Mouse (Mus musculus) left cerebral cortex, adult 18-20 months (tissue): ENCODE measurements at regions not wholly inside any gene's neighbourhood (a gene's known extent, or its start where the extent isn't known, plus 50 kb on each side); places are given as distances from the start of the nearest gene placed in this dataset.

ENCODE experiments used
- DNase-seq, 2 experiments: peaks; one replicate each; pipeline ENCODE4 v3.0.0; 2021 to 2022; ENCODE audit warnings: low spot score in 2 of 2, mixed read lengths in 1 of 2

DNA sequence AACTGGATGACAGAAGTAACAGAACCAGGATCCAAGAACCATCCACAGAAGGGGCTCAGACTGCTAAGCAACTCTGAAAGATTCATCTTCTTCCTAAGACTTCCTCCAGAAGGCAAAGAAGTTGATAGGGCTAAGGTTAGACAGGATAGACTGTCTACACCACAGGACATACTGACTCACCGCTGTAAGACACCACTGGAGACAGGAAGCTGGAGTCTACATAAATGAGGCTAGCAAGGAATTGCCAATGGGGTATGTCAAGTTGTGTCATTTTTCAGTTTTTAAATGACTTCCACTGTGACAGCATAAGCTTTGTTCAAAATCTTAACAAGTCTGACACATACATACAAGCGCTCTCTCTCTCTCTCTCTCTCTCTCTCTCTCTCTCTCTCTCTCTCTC lies 645.4 kb upstream of the Gm10131 start:
- no peak for DNase-seq

DNA sequence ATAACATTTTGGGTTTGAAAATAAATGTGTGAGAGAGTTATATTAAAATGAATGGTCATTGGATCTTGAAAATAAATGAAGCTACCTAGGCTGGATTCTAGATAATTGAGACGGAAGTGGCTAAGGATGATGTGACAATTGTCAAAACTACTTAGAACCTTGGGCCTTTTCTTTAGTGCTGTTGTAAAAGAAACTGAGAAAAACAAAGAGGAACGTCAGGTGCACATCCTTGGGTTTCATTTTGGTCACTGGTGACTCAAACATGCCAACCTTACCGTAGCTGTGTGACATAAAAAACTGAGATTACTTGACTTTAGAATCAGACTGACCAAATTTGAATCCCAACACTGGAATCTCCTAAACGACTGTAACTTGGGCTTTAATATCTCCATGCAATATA lies 644.6 kb upstream of the Gm10131 start:
- no peak for DNase-seq

DNA sequence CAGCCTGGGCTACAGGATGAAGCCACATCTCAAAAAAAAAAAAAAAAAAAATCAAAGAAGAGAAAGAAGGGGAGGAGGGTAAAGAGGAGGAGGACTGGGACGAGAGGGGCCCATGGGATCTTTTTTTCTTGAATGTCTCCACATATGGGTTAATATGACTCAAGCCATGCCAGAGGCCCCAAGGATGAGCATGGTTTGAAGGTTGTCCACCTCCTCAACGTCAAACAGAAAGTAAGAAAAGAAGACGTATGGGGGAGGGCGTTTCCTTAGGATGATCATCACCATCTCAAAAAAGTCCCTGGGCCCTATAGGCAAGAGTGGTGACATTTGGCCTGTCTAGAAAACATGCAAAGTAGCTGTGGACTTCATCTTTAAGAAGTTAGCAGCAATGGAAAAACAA lies 643.9 kb upstream of the Gm10131 start:
- DNase-seq, result no peak

DNA sequence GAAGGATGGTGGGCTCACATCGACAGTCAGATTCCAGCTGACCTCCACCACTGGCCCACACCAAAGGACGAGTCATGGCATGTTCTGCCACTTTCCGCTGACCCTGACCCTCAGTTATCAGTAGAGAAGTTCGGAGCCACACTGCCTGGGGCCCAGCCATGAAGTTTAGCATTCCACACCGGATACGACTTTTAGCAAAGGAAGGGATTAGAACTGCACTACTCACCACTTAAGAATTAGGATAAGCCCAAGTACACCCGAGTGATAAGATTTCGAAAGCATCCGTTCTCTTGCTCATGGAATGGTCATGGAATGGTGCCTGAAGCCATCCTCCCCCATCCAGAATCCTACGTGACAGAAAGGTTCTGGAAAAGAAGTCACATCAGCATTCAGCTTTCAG lies 641.5 kb upstream of the Gm10131 start:
- DNase-seq, result no peak

DNA sequence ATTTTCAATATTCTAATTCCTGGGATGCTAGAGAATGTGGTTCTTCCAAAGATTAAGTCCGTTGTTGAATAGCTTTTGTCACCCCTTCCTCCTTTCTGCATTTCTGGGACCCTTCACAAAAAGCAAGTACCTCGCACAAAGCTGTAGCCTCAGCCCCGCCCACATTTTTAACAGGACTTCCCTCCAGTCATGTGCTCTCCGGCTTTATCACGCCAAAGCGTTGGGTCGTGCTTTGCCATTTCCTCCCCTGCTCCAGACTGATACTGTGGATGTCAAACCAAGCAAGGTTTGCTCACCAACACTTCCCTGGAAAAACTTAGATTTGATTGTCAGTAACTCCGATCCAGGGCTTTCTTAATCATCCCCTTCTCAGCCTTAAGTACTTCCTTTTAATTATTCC lies 637.0 kb upstream of the Gm10131 start:
- no peak for DNase-seq

DNA sequence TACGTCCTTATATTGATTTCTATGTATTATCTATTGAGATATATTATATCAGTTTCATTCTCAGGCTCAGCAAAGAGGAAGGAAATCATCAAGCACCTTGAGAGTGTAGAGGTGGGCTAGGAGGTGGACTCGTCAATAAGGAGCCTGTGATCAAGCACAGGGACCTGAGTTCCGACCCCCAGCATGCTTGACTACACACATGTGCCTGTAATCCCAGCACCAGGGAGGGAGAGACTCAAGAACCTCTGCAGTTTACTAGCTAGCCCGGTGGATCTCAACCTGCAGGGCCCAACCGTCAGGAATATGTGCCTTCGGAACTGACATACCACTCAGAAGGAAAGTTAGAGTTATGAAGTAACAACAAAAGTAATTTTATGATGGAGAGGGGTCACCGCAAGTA lies 634.2 kb upstream of the Gm10131 start:
- no peak for DNase-seq

DNA sequence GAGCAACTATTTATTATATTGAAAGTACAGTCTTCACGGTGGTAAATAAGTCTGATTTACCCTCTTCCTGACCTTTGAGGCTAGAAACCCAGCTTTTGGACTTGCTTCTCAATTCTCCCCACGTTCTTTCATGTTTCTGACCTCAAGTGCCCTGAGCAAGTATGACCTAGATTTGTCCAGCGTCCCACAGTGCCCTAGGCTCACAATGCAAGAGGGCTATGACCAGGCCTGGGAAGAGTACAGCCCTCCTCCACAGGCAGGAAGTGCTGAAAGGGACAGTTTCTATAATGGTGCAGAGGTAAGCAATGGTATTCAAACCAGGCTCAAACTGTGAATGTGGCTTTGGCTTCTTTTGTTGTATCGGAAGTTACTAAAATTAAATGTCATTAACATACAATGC lies 633.1 kb upstream of the Gm10131 start:
- DNase-seq, result no peak

DNA sequence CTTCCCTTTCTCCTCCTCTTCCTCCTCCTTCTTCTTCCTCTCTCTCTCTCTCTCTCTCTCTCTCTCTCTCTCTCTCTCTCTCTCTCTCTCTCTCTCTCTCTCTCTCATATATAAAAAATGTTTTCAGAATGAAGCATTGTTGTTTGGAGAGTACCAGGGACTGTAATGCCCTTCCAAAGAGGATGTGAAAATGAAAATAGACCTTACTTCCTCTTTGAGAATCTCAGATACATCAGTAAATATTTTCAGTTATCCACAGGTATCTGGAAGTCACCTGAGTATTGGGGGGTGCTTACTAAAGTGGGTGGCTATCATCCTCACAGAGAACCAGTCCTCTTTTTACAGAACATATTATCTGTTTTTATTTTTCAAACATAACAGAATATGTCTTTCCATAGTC lies 632.6 kb upstream of the Gm10131 start:
- DNase-seq, result no peak

DNA sequence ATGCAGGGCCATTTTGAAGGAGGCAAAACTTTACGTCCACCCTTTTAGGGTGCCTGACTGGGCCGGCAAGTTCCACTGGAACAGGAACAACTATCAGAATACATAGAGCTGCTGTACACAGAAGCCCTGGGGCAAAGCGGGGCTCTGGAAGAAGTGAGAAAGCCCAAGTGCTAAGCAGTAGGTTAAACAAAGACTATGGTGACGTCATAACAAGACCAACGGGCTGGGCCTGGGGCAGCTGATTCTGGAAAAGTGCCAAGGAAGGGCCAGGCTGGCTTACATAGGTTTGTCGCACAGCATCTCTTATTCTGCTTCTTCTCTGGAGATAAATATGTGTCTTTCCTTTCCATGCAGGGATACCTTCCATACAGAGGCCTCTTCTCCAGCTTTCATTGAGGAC lies 631.6 kb upstream of the Gm10131 start:
- no peak for DNase-seq

DNA sequence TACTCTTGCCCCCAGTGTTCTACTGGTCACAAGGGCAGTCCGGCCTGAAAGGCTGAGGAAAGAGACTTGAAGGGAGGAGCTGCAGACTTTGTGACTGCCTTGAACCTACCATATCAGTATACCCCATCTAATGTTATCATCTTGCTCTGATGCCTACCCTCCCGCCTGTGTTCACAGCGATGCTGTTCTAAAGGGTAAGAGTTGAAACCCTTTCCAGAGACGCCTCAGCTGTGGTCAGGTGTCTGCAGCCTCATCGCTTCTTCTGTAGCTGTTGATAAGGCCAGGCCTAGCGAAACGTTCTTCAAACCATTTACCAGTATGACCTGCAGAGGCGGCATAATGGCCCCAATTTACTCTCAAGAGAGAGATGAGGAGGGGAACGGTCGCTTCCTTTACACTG lies 629.3 kb upstream of the Gm10131 start:
- no peak for DNase-seq

DNA sequence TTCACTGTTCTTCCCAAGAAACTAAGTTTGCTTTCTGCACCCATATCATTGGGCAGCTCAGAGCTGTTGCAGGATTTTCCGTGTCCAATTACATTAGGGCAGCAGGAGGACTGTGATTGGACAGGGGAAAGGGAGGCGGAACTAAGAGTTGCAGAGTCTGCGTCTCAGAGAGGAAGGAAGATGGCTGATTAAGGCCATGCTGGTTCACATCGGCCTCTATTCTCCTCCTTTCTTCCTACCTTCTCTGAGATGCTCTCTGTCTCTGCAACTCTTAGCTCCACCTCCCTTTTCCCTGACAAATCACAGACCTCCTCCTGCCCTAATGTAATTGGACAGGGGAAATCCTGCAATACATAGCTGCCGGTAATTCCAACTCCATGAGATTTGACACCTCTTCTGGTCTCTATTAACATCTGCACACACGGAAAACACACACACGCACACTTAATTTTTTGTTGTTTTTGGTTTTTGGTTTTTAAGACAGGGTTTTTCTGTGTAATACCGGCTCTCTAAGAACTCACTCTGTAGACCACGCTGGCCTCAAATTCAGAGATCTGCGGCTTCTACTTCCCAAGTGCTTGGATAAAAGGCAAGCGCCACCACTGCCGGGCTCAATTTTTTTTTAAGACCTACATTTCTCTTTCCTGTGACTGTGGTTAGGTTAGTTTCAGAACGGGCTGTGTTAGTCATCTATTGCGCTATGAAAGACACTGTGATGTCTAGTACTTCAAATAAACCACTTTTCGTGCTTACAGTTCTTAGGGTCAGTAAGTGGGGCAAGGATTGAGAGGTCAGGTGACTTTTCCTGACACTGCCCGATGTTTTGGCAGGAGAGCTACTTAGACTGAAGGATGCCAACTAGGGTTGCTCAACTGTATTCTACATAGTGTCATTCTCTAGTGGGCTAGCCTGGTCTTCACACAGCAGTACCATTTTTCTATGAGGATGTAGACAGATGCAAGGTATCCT lies 628.6 kb upstream of the Gm10131 start:
- no peak for DNase-seq

DNA sequence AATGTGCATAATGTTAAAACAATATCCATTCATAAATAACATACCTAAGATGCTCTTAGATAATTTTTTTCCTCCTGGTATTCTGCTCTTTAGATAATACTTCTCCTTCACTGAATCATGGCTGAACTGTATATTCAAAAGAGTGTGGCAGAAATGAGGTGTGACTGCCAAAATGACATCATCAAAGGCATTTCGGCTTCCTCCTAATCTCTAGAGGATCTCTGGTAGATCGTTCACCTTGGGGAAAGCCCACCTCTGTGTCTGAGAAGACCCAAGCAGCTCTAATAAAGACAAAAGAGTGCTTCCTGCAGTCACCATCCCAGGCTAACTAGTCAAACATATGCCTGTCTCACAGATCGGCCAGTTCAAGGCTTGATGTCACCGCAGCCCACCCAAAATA lies 624.7 kb upstream of the Gm10131 start:
- DNase-seq, result no peak

DNA sequence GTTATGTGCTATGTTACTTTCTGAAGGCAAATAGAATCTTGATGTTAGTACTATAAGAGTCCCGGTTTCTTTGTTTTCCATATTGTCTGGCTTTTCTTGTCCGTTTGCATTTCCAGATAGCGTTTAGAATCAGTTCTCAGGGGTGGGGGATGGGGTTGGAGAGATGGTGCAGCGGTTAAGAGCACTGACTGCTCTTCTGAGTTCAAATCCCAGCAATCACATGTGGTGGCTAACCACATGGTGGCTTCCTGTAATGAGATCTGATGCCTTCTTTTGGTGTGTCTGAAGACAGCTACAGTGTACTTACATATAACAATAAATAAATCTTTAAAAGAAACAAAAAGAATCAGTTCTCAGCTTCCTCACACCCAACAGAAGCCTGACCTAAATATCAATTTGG lies 623.5 kb upstream of the Gm10131 start:
- no peak for DNase-seq

DNA sequence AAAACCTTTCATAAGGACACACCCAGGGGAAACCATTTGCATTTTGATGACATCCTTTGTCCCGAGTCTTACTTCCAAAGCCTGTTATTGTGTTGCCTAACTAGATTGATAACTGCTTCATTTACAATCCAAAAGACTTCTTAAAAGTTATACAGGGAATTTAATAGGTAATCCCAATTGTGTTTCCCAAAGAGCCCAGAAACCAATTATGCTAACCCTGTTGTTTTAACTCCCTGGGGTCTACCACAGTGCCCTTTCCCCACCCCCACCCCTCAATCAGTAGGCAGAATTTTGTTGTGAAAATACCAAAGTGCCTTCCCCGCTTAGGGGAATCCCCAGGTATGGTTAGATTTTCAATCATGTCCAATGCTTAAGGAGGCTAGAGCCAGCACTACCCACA lies 621.3 kb upstream of the Gm10131 start:
- DNase-seq, result no peak

DNA sequence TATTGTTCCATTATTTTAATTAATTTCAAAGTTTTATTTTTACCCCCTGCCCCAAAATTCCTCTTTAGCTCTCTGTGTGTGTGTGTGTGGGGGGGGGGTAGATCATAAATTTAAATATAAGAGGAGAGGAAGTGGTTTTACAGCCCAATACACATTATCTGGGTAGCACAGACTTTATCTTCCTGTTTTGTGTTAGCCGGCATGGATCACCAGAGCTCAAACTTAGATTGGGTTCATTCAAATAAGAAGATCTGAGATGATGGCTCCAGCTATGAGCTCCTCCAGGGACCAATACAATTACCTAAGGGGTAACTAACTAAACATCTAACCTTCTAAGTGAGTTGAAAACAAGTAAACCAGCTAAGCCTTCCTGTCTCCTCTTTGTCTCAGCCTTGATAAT lies 620.8 kb upstream of the Gm10131 start:
- DNase-seq, result no peak

DNA sequence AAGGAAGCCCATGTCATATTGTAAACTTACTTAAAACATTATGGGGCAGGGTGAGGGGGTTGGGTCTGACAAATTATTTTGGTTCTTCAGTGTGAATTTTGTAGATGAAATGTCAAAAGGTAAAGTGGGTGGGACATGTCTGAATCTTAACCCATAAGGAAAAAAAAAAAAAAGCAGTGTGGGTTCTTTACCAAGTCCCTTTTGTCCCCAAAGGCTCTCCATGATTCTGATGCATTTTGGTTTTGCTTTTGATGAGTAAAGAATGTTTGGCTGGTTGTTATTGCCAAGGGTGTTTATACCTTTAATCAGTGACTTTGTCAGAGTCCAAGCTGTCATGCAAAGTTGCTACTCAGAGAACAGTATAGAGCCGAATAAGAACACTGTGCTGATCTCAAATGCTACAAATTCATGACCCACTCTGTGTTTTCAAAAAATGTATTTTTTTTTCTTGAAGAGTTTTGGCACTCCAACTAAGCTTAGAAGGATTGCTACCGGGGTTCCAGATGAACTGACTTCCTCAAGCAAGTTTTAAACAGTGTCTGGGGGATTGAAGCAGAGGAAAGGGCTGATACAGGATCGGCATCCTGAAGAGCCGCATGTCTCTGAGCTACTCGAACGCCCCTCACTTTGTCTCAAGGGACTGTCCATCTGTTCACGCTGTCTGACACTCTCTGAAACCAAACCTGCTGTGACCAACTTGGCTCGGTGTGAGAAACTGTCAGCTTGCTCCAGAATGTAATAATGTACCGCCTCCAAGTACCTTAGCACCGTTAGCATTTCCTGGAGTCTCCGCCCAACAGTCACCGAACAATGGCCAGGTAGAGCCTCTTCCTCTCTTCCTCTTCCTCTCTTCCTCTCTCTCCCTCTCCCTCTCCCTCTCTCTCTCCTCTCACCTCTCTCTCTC lies 619.8 kb upstream of the Gm10131 start:
- DNase-seq, result peak in 1 of 2 experiments; percentile 8

DNA sequence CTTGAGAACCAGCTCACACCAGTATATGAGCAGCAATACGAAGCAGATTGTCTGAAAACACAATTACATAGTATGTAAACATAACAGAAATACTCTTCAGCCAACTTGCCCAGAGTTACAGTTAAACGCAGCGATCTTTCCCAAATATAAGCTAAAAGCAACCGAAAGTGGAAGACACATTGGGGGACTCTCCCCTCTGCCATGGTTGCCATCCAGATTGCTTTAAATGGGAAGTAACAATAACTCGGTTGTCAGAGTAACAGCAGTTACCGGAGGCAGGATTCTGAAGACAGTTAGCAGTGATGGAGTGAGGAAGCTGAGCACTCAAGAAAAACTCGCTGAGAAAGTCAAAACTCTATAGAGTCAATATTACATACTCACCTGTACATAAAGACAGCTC lies 618.0 kb upstream of the Gm10131 start:
- no peak for DNase-seq

DNA sequence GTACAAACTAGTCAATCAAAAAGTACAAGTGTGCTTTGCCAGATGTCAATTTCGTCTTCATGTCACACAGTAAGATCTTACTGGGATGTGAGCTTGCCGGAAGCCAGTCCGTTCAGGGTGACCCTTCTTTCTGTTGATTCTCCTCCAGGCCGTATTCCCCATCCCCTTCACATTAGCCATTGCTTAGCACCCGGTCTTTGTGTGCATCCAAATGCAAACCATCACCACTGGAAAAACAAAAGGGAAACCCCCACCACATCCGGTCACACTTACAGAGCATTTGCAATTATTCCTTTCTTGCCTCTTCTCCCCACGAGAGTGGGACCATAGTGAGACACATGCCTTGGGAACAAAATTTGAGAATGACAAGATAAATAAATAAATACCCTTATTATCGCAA lies 616.2 kb upstream of the Gm10131 start:
- no peak for DNase-seq

DNA sequence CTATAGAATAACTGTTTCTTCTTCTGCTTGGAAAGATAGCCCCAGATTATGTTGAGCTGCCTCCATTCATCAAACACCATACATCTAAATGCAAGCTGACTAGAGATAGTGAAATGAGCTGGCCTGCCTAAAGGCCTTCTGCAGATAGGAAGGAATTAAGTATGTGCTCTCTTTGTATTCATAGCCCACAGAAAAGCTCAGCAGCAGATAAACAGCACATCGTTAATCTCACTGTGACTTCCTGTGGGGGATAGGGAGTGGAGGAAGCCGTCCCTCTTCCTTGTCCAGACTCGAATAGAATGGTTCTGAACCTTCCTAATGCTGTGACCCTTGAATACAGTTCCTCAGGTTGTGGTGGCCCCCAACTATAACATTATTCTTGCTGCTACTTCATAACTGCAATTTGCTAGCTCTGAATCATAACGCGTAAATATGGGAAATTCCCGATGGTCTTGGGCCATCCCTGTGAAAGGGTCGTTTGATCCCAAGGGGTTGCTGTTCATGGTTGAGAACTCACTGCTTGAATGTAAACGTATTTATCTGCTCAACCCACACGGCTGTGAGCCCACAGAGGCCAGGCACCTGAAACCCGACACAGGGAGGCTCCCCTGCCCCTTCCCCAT lies 614.7 kb upstream of the Gm10131 start:
- DNase-seq, result no peak

DNA sequence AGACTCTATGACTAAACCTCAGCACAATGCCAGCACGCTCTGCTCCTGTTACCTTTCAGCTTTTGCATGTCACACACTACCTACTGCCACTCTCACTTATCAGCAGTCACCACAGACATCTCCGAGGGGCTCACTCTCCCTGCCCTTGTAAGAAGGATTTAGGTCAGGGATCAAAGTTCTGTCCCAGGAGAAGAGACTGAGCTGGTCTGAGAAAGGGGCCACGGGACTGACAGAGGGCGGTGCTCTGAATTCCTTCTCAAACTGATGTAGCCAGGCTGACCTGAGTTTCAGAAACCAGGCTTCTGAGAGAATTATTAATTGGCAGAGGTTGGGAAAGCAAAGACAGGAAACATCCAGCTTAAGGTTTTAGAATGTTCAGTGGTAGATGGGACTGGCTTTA lies 614.0 kb upstream of the Gm10131 start:
- DNase-seq, result no peak

DNA sequence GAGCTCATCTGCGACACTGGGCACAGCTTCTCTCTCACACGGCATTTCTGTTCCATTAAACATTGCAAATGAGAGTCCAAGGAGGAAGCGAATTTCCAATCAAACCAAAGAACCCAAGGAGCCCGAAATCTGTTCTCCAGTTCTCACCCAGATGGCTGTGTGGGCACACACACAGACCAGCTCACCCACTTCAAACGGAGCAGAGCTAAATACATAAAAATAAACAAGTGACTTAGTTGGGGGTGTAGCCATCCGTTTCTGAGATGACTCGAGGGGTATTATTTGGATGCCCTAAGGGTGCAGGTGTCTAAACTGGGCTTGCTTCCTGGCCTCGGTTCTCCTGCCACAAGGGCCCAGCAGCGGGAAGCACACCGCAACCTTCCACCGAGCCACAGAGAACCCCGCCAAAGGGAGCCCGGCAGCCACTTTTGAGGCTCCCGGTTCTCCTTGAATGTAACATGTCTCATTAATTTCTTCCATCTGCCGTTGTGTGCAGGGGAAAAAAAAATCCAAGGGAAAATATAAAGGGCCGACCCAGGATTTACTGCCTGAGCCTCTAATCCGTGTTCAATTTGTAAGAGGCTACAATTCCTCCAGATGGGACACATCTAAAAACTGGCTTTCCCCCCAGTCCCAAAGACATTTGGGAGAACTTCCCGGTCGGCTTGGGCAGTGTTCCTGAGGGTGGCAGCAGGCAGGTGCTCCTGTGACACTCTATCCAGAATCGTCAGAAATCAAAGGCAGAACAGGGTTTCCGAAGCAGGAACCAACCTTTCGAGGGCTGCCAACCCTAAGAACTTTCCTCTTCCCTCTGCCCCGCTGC lies 598.6 kb upstream of the Gm10131 start:
- DNase-seq, result peak; percentile 53 to 73
